Mouse (Mus musculus) embryonic facial prominence, embryonic 11.5 days (tissue): ENCODE data around the gene Wt1. TPM values are rescaled to one million over a fixed set of nuclear protein-coding genes. Genes with fewer than 3 reads are reported as not detected.

Experiments
- ATAC-seq: fragments of 200-750 bp; cut with Nextera tagmentation; replicated peaks from 2 replicates; pipeline ENCODE4 v1.8.0; 2017; ENCODE audit warnings: low read depth; ENCODE audit not compliant: insufficient number of reproducible peaks, low FRiP score, low TSS enrichment
- DNase-seq: peaks from one replicate; pipeline ENCODE4 v3.0.0-alpha.2; 2015; ENCODE audit warnings: low spot score
- H3K27ac ChIP-seq: fragments of 300-500 bp; sonication (generic); replicated peaks from 2 replicates; pipeline ENCODE4 v1.5.1; 2014; ENCODE audit warnings: mild to moderate bottlenecking, low read depth, low read length, control low read depth
- H3K27me3 ChIP-seq: fragments of 300-500 bp; sonication (generic); 2 replicates; pipeline ENCODE4 v1.6.1; 2014; ENCODE audit warnings: mild to moderate bottlenecking, low read length, moderate library complexity, mixed read lengths; ENCODE audit not compliant: control insufficient read depth, insufficient read depth
- H3K36me3 ChIP-seq: fragments of 300-500 bp; sonication (generic); replicated peaks from 2 replicates; pipeline ENCODE4 v1.6.1; 2014; ENCODE audit warnings: low read depth, mild to moderate bottlenecking, low read length, moderate library complexity, mixed read lengths; ENCODE audit not compliant: control insufficient read depth, insufficient read depth
- H3K4me1 ChIP-seq: fragments of 300-500 bp; sonication (generic); 2 replicates; pipeline ENCODE4 v1.6.1; 2014; ENCODE audit warnings: low read length, mixed read lengths; ENCODE audit not compliant: control insufficient read depth, insufficient read depth
- H3K4me2 ChIP-seq: fragments of 300-500 bp; sonication (generic); 2 replicates; pipeline ENCODE4 v1.6.1; 2014; ENCODE audit warnings: low read depth, mild to moderate bottlenecking, control low read depth, low read length, moderate library complexity
- H3K4me3 ChIP-seq: fragments of 300-500 bp; sonication (generic); 2 replicates; pipeline ENCODE4 v1.5.1; 2014; ENCODE audit warnings: low read depth, low read length, control low read depth
- H3K9ac ChIP-seq: fragments of 300-500 bp; sonication (generic); replicated peaks from 2 replicates; pipeline ENCODE4 v1.6.1; 2014; ENCODE audit warnings: mild to moderate bottlenecking, control low read depth, low read length
- H3K9me3 ChIP-seq: fragments of 300-500 bp; sonication (generic); replicated peaks from 2 replicates; pipeline ENCODE4 v1.6.1; 2016; ENCODE audit warnings: mild to moderate bottlenecking, low read length, inconsistent platforms, mixed read lengths; ENCODE audit not compliant: control insufficient read depth
- WGBS: fragments of 180-500 bp; shearing (Covaris S2); extraction: QIAGEN DNeasy Blood & Tissue Kit; methylation state at CpG from one replicate; pipeline ENCODE4 v1.1.7; 2014; 5-methylcytosine and 5-hydroxymethylcytosine counted together
- polyA plus RNA-seq: library from polyadenylated mRNA; unstranded; fragments of >200 nt; fragmentation: Nextera tagmentation; extraction: Ambion mirVana; gene quantifications from 2 replicates; pipeline ENCODE4 v1.2.1, GENCODE M21; 2014

Gene Wt1
- polyA plus RNA-seq, 1 experiment from 2014 or later: 0.58 TPM

DNA sequence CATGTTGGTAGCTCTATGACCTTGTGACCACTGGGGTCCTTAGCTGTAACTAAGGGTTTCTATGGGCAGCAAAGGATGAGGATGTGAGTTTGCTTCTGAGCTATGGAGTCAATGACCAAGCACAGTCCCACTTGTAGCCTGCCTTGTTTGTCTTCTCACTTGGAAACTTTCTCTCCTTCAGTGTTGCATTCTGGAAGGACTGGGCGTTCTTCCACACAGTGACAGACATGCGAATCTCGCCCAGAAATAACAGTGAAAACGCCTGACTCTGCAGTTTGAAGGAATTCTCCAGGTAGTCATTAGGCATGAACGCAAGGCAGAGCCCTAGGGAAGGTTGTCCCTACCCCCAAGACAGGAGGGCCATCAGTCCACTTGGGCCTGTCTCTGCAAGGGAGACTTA is 35.3 kb upstream of the Wt1 start:
- Histone ChIP-seq H3K9me3 (no peaks in the 10 kb centered on the region), H3K4me2 (no peak overlapping the region), H3K4me3 (no peak overlapping the region), H3K27ac (no peak overlapping the region), H3K36me3 (no peaks in the 10 kb centered on the region), H3K9ac (no peak overlapping the region), H3K27me3 (no peaks in the 10 kb centered on the region), H3K4me1 (no peaks in the 10 kb centered on the region)
- no peak for DNase-seq
- 86% methylated on average over 5 of the region's 5 CpGs for WGBS
- ATAC-seq: no peak

DNA sequence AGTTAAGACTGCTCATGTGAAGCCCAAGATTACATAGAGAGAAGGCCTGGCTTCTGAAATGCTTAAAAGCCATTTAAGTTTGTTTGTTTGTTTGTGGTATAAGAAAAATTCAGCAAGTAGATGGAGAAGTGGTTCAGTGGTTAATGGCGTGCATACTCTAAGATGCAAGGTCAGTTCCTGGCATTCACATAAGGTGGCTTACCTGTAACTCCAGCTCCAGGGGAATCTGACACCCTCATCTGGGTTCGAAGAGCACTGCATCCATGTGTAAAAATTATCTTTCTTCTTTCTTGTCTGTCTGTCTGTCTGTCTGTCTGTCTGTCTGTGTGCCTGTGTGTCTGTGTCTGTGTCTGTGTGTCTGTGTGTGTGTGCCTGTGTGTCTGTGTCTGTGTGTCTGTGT is 34.6 kb upstream of the Wt1 start, which contains the start of gene Gm11060:
Gm11060 (plus strand) TSS at position 301 of the 400 bp plus-strand sequence.
- Histone ChIP-seq H3K27ac (no peak within 1 kb of the TSS), H3K36me3 (no peaks in the 10 kb centered on the region), H3K4me2 (no peak within 1 kb of the TSS), H3K4me1 (no peaks in the 10 kb centered on the region), H3K9me3 (no peaks in the 10 kb centered on the region), H3K9ac (no peak within 1 kb of the TSS), H3K4me3 (no peak within 1 kb of the TSS), H3K27me3 (no peaks in the 10 kb centered on the region)
- DNase-seq (no peak), ATAC-seq (no peak)
- WGBS: 86% methylated on average over 2 of the region's 2 CpGs

- no peaks in the 10 kb centered on the region for H3K4me1 ChIP-seq
- no peak overlapping the region for H3K27ac ChIP-seq
- 89% methylated on average over 22 of the region's 22 CpGs for WGBS
- no peak overlapping the region for H3K4me3 ChIP-seq
- no peak for ATAC-seq
- H3K9ac ChIP-seq: no peak overlapping the region
- no peak overlapping the region for H3K4me2 ChIP-seq
- DNase-seq: no peak
- H3K36me3 ChIP-seq: no peaks in the 10 kb centered on the region; the same call in 1 of the 2 replicates
- no peaks in the 10 kb centered on the region for H3K9me3 ChIP-seq
- no peaks in the 10 kb centered on the region for H3K27me3 ChIP-seq
Measured at GRCm38 (mm10) chr2:105097294-105097953, 28.9 kb upstream of the Wt1 start.

- ATAC-seq (no peak), DNase-seq (no peak)
- Histone ChIP-seq H3K9ac (no peak overlapping the region), H3K4me3 (no peak overlapping the region), H3K4me2 (no peak overlapping the region), H3K4me1 (no peaks in the 10 kb centered on the region), H3K36me3 (no peaks in the 10 kb centered on the region; the same call in 1 of the 2 replicates), H3K27me3 (no peaks in the 10 kb centered on the region), H3K27ac (no peak overlapping the region), H3K9me3 (no peaks in the 10 kb centered on the region)
- WGBS: 79% methylated on average over 7 of the region's 7 CpGs
Measured at GRCm38 (mm10) chr2:105099410-105099809, 26.9 kb upstream of the Wt1 start.

GRCm38 (mm10) chr2:105100541-105100940 is 25.8 kb upstream of the Wt1 start:
- H3K9ac ChIP-seq: no peak overlapping the region
- no peaks in the 10 kb centered on the region for H3K9me3 ChIP-seq
- no peaks in the 10 kb centered on the region for H3K4me1 ChIP-seq
- 49% methylated on average over 7 of the region's 7 CpGs for WGBS
- H3K27me3 ChIP-seq: no peaks in the 10 kb centered on the region
- H3K36me3 ChIP-seq: no peaks in the 10 kb centered on the region; the same call in 1 of the 2 replicates
- ATAC-seq (no peak), DNase-seq (no peak)
- no peak overlapping the region for H3K4me3 ChIP-seq
- no peak overlapping the region for H3K4me2 ChIP-seq
- no peak overlapping the region for H3K27ac ChIP-seq

GRCm38 (mm10) chr2:105108703-105109158 is 17.6 kb upstream of the Wt1 start:
- Histone ChIP-seq H3K36me3 (no peaks in the 10 kb centered on the region), H3K9ac (no peak overlapping the region), H3K4me3 (no peak overlapping the region), H3K27ac (no peak overlapping the region), H3K9me3 (no peaks in the 10 kb centered on the region), H3K4me2 (no peak overlapping the region), H3K4me1 (no peaks in the 10 kb centered on the region), H3K27me3 (peaks cover 6% of the 10 kb centered on the region)
- ATAC-seq (no peak), DNase-seq (no peak)
- WGBS: 22% methylated on average over 6 of the region's 6 CpGs

DNA sequence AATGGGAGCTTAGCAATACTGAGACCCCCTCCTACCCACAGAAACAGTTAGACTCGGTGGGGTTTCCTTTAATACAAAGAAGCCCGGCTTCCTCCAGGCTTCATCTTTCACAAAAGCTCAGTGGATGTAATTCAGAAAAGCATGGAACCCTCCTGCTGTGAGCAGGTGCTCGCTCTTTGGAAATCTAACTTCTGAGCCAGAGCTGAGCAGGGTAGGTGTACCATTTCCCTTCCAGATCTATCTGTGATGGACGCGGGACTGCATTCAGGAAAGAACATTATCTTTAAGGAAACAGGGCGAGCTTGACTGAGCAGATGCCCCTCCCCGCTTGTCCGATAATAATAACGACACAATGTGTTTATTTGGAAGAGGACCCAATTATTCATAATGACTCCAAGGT is 12.3 kb upstream of the Wt1 start:
- DNase-seq: no peak
- no peak overlapping the region for H3K4me3 ChIP-seq
- H3K4me1 ChIP-seq: no peaks in the 10 kb centered on the region
- no peaks in the 10 kb centered on the region for H3K36me3 ChIP-seq
- no peaks in the 10 kb centered on the region for H3K9me3 ChIP-seq
- peaks cover 18% of the 10 kb centered on the region for H3K27me3 ChIP-seq
- H3K9ac ChIP-seq: no peak overlapping the region
- no peak overlapping the region for H3K4me2 ChIP-seq
- no peak for ATAC-seq
- 23% methylated on average over 9 of the region's 9 CpGs for WGBS
- H3K27ac ChIP-seq: no peak overlapping the region

DNA sequence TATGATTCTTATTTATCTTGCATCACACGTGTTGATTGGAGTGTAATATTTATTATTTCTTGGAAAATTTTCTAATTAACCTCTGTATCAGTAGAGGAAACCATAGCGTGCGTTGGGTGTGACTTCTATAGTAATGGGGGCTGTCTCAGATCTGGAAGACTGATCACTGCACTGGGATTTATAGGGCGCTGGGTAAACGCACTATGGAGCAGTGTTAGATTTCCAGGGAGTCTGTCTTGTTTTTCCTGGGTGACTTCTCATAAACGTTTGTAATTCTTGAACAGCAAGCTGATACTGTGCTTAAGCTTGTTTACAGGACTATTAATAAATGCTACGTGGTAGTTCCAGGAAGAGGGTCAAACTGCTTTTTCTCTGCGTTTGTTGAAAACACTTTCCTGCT is 8.7 kb upstream of the Wt1 start:
- ATAC-seq: no peak
- DNase-seq: no peak
- Histone ChIP-seq H3K9me3 (no peaks in the 10 kb centered on the region), H3K27ac (no peak overlapping the region), H3K4me2 (no peak overlapping the region), H3K36me3 (no peaks in the 10 kb centered on the region), H3K4me3 (no peak overlapping the region), H3K9ac (no peak overlapping the region), H3K4me1 (no peaks in the 10 kb centered on the region), H3K27me3 (peaks cover 24% of the 10 kb centered on the region)
- WGBS: 69% methylated on average over 8 of the region's 8 CpGs
